Mouse (Mus musculus): Measurements from ENCODE around the gene Arcn1. TPM values are rescaled to one million over a fixed set of nuclear protein-coding genes. Genes with fewer than 3 reads are reported as not detected.
"Not testable (repeated sequence)": the region's sequence is repeated elsewhere in the genome, so short reads cannot be mapped to it uniquely, and the experiment has no call there.

Arcn1 gene
- total RNA-seq (2021), result 10 to 100 TPM; 82.7 to 82.8 TPM
- long read RNA-seq, experiment 1, full-length matches to known transcripts, result 61 of 67 reads
- long read RNA-seq, experiment 1, partial matches to known transcripts, result 5 of 67 reads
- long read RNA-seq, experiment 1, other reads (novel, unspliced or antisense), result 1 of 67 reads
- long read RNA-seq, experiment 2, full-length matches to known transcripts, result 29 of 32 reads
- long read RNA-seq, experiment 2, partial matches to known transcripts, result 1 of 32 reads
- long read RNA-seq, experiment 2, other reads (novel, unspliced or antisense), result 2 of 32 reads

DNA sequence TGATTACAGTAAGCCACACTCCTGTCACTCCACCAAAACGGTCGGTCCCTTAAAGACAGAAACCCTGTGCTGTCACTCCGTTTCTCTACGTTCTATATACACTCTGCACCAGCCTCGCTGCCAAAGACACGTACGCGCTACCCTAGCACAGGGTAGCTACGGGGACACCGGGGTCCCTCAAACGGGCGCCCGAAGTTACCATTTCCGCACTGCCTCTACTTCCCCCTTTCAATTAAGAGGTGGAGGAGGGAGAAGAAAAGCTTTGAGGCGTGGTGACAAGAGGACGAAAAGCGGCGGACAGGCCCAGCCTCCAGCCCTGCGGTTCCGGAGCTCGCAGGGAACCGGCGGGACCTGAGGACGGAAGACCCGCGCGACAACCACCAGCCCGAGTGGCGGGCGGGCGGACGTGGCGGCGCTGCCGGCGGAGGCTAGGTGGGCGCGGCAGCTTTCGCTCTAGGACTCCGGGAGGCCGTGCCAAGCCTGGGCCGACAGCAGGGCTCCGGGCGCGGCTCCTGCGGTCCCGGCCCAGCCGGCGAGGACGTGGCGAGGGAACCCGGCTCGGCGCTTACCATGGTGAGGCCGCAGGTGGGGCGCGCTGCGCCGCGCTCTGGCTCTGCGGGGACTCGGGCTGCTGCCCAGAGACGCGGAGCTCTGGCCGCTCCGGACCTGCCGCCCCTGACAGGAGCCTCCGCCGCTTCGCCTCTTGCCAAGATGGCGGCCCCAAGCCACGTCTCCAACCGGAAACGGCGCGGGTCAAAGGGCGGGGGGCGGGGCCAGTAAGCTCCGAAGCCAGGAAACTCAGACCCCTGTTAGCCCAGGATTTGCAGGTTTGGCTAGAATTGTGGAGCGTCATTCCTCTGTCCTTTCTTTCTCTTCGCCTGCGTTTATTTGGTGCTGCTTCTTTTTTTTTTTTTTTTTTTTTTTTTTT lies at the start of gene Arcn1, which contains the start of gene Ift46:
Gene Arcn1 (minus strand): TSS at position 745 of the 928 bp plus-strand sequence.
Gene Ift46 (plus strand): TSS at position 808 of the 928 bp plus-strand sequence.
- peak; percentile 88 for DNase-seq

DNA sequence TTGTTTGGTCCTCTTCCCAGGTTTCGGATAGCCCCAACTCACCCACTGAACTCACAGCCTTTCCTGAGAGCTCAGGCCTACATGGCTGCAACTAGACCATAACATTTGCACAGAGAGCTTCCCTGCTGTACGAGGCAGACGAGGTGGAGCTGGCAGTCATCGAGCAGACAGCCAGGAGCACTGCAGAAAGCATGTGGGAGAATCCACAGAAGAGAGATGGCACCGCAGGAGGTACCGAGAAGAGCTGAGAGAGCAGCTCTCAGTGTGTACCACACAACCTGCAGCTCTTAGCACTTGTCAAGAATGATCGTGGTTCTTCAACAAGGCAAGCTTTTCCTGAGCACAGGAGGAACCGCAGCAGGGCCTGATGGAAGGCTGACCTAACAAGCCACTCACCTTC lies 46.5 kb upstream of the Arcn1 start:
- DNase-seq, result no peak

DNA sequence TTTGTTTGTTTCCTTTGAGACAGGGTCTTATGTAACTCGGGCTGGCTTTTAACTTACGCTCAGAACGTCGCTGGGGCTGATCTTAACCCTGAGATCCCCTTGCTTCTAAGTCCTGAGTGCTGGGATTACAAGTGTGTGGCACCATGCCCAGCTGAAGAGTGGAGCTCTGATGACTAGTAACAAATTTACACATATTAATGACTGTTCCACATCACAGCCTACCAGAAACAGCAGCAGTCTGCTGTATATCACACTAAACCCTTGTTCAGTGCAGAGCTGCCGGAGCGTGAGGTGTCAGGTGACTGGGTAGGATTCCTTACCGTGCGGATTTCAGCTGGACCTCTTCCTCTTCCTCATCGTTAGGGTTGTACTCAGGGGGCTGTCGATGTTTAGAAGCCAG lies 42.7 kb upstream of the Arcn1 start:
- DNase-seq, result no peak

DNA sequence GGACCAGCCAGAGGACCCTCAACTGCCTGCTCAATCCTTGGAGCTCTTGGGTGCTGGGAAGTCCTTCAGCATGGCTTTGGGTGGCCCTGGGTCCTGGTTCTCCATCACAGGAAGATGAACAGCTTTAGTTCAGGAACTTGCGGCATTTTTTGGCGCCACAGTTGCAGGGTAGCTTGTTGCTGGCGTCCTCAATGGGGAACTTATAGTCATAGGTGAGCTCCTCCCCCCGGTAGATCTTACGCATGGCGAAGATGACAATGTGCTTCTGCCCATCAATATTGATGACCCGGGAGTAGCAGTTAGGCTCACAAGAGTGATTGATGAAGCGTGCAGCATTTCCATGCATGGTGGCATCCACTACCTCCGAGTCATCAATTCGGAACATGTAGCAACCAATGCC lies 40.1 kb upstream of the Arcn1 start:
- DNase-seq, result no peak

DNA sequence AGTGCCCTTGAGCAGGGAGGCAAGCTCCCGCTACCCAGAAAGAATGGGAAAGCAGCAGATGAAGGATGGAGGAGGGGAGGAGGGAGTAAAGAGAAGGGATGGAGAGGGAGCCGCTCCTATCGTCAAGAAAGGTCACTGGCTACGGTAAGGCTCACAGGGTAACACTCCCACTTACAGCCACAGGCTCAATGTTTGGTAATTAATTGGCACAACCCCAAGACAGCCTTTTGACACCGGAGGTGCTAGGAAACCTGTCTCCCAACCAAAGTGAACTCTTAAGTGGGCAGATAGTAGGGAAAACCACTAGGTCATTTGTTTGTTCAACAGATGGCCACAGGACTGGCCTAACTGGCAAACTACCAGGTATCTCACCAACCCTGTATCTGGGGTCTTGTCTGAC lies 39.5 kb upstream of the Arcn1 start:
- DNase-seq, result no peak

DNA sequence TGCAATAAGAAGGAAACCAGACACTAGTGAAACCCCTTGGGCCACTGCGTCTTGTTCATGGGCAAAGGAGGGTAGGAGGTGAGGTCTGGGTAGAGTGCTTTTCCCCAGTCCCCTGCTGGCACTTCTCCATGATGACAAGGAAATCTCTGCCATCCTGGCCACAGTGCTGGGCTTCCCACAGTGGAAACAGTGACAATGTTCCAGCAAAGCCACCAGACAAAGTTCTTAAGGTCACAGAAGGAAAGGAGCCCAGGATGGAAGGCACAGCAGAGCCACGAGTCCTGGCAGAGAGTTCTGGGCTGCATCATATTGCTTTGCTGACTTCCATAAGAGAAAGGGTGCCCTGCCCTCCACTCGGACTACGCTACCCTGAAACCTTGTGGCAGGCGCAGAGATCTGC lies 37.9 kb upstream of the Arcn1 start:
- no peak for DNase-seq

DNA sequence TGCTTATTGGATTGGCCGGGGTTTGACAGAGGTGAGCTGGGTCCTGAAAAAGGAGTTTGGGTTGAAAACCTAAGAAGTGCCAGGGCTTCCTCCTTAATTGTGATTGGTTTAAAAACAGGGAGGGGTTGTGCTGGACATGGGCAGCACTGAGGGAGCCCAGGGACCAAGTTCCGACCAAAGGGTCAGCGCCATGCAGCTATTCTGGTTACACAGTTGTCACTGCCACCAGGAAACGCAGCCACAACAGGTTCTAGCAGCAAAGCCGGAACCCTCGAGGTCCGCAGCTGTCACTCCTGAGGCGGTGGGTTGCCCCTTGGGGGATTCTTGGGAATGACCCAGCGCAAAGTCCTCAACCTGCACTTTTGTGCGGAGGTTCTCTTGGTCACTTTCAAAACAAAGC lies 37.0 kb upstream of the Arcn1 start:
- no peak for DNase-seq

DNA sequence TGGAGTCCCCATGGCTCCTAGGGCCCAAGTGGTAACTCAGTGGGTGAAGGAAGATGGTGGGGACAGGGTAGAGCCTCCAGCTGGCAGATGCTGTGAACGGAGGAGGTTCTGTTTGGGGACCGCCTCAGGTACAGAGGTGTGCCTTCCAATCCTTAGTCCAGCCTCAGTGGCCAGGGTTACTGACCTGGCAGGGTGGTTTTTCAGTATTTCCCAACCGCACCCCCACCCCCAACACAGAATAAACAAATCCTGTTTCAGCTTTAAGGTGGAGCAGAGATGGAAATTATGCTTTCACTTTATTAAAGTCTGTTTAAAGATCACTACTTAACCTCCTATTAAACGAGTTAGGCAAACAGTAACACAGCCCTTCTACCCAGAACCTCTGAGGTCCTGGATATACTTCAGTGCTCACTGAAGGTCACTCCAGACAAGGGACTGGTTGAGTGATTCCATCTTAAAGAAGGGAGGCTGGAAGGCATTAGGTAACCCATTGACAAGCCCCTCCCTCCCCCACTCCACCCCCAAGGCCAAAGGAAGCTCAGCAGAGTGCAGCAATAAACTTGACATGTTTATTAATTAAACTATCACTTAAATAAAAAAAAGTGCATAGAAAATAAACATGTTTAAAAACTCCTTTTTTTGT lies 35.3 kb upstream of the Arcn1 start, which contains the start of gene Ttc36:
Gene Ttc36 (minus strand): TSS at position 265 of the 643 bp plus-strand sequence.
- no peak for DNase-seq

DNA sequence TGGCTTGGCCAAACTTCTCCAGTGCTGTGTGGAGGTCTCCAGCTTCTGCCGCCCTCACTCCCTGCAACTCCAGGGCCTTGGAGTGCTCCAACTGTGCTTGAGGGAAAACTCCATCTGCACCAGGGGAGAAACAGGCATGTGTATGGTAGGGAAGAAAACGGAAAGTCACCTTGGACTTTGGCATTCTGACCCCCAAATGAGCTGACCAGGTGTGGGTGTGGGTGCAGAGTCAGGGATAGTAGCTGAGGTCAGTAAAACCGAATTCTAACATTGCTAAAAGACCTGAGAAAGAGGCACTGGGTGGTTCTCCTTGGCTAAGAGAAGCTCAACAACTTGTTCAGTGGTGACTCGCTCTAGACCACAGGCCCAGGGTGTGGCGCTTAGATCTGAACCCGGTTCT lies 34.0 kb upstream of the Arcn1 start:
- no peak for DNase-seq

DNA sequence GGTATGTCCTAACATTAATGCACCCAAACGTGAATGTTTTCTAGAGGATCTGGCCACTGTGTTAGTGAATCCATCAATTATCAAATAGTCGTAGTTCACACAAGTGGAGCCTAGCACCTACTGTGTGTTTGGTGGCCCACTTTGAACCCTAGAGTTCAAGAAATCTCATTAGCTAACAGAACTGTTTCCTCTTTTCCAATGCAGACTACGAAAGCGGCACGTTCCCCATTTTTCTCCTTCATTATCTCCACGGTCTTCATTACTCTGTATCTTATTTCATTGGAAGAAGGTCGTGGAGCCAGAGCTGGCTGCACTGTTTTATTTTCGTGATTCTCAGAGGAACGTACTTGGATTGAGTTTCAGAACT lies 32.3 kb upstream of the Arcn1 start:
- no peak for DNase-seq

DNA sequence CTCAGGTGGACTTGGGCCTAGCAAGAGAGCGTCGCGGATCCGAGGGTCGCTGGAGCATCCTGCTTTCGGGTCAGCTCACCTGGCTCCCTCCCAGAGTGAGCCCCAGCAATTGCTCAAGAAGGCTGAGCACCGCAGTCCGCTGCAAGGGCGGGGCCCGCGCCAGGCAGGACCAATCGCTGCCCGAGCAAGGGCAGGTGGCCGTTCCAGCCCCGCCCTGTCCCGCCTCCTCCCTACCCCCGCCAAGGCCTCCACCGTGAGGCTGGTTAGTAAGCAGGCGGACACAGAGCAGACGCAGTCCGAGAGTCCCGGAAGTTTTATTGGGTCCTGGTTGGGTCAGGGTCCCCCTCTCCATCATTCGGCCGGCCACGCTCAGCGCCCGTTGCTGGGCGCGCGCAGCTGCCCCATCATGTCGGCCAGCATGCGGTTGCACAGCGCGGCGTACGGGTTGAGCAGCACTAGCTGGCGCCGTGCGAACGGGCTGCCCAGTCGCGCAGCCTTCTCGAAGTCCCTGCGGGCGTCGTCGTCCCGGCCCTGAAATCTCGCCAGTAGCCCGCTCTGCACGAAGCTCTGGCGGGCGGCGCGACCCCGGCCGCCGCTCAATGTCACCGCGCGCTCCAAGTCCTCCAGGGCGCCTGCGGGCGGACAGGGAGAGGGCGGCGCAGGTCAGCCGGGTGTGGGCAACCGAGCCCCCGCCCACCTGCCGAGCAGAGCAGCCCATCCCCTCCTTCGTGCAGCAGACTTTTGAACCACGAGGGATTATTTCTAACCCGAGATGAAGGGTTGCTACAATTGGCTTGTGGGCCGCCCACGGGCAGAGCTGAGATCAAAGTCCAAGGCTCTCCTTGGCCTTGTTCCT lies 31.7 kb upstream of the Arcn1 start, which contains the start of gene Tmem25:
Gene Tmem25 (minus strand): TSS at position 206 of the 856 bp plus-strand sequence.
- peak; percentile 87 to 89 for DNase-seq

DNA sequence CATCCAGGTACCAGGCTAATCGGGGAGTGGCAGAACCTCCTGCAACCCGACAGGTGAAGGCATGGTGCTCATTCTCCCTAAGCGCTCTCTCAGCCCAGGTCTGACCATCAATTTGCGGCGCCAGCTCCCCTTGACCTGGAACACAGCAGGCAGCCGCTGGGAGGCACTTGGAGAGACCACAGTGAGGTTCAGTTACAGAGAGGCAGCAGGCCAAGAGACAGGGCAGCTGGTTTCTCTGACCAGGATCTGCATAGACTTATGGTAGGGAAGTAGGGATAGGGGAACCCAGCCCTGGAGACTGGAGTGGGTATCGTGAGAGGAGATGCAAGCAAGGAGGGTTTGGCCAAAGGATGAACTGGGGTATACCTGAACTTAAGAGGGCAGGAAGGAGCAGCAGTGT lies 30.7 kb upstream of the Arcn1 start:
- DNase-seq, result no peak

DNA sequence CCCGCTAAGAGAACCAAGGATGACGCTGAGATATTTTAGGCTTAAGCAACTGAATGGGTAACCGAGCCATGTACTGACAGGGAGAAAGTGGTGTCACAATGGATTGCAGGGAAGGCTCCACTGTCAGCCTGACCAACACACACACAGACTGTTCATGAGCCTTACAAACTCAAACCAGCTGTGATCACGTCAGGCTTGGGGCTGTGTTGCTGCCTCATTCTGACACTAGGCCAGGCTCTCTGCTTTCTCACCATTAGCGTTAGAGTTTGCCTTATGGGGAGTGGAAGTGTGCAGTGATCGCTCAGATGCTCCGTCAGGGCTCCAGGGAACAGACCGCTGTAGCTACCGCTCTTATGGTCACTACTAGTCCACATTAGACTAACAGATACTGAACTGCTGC lies 25.2 kb upstream of the Arcn1 start:
- DNase-seq, result no peak

DNA sequence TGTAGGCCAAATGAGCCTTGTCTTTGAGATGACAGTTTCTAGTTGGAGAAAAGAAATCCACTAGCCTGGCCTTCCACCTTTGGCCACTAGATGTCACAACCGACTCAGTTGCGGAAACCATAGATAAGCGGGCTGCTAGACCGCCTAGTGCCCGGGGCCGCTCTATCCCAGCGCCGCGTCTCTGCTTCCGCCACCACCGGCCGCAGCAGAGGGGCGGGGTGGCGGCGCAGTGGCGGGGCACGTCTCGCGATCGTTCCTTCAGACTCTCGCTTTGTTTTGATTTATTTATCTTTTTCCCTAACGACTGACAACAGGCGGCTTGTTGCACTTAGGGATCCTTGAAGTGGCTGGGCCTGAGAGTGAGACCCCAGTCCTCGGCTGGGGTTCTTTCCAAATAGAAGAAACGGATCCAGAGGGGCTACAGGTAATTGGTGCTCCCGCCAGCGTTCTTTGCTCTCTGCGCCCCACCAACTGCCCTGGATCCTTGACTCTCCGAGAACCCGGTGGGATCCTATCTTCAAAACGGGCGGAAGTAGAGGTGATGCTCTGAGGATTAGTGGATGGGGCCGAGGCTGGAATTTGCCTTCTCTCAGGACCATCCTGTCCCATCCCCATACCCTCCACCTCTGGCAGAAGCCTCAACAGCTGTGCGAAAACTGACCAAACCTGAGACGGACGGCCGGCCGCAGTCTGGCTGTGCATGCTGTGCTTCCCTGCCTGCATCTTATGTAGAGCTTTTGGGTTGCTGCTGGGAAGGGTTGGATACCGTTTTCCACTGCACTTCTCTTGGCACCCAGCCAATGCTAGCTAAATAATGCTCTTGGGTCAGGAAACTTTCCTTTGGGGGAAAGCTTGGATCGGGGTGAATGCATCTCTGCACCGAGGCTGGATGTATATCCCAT lies 5.4 kb upstream of the Arcn1 start:
- DNase-seq, result peak; percentile 95 to 96

DNA sequence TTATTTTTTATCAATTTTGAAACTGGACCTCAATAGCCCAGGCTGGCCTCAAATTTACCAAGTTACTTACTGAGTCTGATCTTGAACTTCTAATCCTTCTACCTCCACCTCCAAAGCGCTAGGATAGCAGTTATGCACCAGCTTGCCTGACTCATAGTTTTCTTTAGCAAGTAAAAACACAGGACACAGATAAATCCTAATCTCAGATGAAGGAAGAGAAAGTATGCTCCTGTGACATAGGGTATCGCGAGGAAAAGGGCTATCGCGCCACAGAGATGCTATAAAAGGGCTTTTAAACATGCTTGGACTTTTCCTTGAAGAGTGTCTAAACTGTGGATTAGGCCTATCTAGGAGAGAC lies 4.7 kb upstream of the Arcn1 start:
- DNase-seq, result no peak

DNA sequence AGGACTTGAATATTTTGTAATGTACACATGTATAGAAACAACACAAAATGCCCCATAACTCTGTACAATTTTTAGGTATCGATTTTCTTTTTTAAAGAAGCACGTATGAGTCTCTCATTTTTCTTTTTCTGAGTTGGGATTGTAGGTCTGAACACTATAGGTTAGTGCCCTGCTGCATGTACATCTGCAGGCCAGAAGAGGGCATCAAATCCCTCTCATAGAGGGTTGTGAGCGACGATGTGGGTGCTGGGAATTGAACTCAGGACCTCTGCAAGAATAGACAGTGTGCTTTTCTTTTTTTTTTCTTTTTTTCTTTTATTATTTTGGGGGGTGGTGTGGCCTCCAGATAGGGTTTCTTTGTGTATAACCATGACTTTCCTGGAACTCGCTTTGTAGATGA lies 3.7 kb upstream of the Arcn1 start:
- no peak for DNase-seq

DNA sequence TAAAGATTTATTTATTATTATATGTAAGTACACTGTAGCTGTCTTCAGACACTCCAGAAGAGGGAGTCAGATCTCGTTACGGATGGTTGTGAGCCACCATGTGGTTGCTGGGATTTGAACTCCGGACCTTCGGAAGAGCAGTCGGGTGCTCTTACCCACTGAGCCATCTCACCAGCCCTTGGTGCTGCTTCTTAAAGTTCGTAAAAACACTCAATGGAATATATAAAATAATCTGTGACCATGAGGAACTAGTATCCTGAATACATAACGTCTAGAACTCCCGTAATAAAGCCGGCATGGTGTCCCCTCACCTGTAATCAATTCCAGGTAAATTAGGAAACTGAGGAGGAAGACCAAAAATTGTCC lies 367 bp upstream of the Arcn1 start:
- not testable (repeated sequence) for DNase-seq

DNA sequence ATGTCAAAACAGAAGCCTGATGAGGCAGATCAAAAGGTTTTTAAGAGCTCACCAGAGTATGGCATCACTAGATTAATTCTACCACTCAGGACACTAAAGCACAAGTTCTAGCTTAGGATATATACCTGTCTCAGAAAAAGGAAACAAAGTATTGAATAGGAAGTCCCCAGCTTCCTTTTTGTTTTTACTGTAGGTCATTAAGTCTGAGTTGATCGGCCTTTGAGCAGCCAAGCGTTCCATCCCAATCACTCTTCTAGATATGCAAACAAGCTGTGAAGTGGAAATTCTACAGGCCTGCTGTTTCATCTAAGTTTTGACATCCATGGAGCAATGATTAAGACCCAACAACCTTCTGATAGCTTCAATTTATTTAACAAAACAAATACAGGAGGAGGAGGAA lies 6.8 kb downstream of the Arcn1 start:
- DNase-seq, result no peak

DNA sequence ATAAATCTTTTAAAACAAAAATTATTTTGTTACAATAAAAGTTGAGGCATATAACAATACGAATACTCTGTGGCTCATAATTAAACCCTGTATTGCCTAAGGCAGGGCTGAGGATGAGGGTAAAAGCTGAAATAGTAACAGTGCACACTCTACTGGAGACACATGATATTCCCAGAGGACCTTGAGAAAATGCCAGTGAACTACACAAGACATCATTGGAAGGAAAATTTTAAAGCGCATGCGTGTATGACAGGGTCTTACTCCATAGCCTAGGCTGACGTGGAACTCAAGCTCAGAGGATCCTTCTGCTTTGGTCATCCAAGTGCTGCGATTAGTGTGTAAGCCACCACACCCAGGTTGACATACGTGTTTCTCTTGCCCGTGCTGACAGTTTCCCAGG lies 19.2 kb downstream of the Arcn1 start:
- peak; percentile 42 to 45 for DNase-seq

DNA sequence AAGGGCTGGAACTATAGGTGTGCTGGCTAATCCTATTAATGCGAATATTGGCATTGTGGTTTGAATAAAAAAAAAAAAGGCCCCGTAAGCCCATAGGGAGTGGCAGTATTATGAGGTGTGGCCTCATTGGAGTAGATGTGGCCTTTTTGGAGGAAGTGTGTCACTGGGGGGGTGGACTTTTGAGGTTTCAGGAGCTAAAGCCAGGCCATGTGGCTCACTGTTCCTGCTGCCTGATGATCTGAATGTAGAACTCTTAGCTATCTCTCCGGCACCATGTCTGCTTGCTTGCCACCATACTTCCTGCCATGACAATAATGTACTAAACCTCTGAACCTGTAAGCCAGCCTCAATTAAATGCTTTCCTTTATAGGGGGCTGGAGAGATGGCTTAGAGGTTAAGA lies 20.3 kb downstream of the Arcn1 start:
- DNase-seq, result no peak

DNA sequence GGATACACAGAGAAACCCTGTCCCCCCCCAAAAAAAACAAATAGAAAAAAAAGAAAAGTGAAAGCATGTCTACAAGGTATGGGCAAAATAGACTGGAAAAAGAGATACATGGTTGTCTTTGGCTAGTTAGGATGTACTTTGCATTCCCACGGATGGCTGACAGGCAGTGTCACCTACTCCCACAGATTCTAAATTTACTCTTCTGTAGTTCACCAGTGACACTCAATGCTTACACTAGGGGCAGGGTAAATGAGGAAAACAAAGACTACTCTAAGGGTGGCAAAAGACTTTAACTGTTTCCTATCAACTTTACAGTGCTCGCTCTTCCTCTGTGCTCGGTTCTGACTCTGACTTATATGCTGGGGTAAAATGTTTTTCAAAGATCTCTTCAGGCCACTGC lies 21.0 kb downstream of the Arcn1 start:
- no peak for DNase-seq
